Mouse (Mus musculus) hindbrain, embryonic 15.5 days (tissue): ENCODE data around the gene Tnr. TPM values are rescaled to one million over a fixed set of nuclear protein-coding genes. Genes with fewer than 3 reads are reported as not detected.

ENCODE experiments used
- ATAC-seq: fragments of 200-750 bp; cut with Nextera tagmentation; 2 replicates; pipeline ENCODE4 v1.8.0; 2017; ENCODE audit warnings: low read depth, moderate number of reproducible peaks, moderate TSS enrichment; ENCODE audit not compliant: low FRiP score
- H3K27ac ChIP-seq: fragments of 300-500 bp; sonication (generic); replicated peaks from 2 replicates; pipeline ENCODE4 v1.5.1; 2015; ENCODE audit warnings: mild to moderate bottlenecking, inconsistent platforms
- H3K27me3 ChIP-seq: fragments of 300-500 bp; sonication (generic); 2 replicates; pipeline ENCODE4 v1.6.1; 2015; ENCODE audit warnings: control low read depth, inconsistent platforms
- H3K36me3 ChIP-seq: fragments of 300-500 bp; sonication (generic); 2 replicates; pipeline ENCODE4 v1.6.1; 2015; ENCODE audit warnings: control low read depth, inconsistent platforms
- H3K4me1 ChIP-seq: fragments of 300-500 bp; sonication (generic); replicated peaks from 2 replicates; pipeline ENCODE4 v1.6.1; 2015; ENCODE audit warnings: control low read depth, inconsistent platforms
- H3K4me2 ChIP-seq: fragments of 300-500 bp; sonication (generic); 2 replicates; pipeline ENCODE4 v1.6.1; 2015; ENCODE audit warnings: moderate library complexity, mild to moderate bottlenecking, inconsistent platforms
- H3K4me3 ChIP-seq: fragments of 300-500 bp; sonication (generic); 2 replicates; pipeline ENCODE4 v1.5.1; 2015; ENCODE audit warnings: mild to moderate bottlenecking, inconsistent platforms
- H3K9ac ChIP-seq: fragments of 300-500 bp; sonication (generic); 2 replicates; pipeline ENCODE4 v1.6.1; 2015; ENCODE audit warnings: inconsistent platforms
- H3K9me3 ChIP-seq: fragments of 300-500 bp; sonication (generic); 2 replicates; pipeline ENCODE4 v1.6.1; 2016; ENCODE audit warnings: control low read depth, inconsistent platforms
- WGBS: fragments of 180-500 bp; shearing (Covaris S2); methylation state at CpG from one replicate; pipeline ENCODE4 v1.1.7; 2015; 5-methylcytosine and 5-hydroxymethylcytosine counted together
- polyA plus RNA-seq: library from polyadenylated mRNA; unstranded; fragments of >200 nt; fragmentation: Nextera tagmentation; extraction: Ambion mirVana; gene quantifications from 2 replicates; pipeline ENCODE4 v1.2.1, GENCODE M21; 2015

Tnr gene
- 4.9 and 5.0 TPM in 2 replicates for polyA plus RNA-seq

DNA sequence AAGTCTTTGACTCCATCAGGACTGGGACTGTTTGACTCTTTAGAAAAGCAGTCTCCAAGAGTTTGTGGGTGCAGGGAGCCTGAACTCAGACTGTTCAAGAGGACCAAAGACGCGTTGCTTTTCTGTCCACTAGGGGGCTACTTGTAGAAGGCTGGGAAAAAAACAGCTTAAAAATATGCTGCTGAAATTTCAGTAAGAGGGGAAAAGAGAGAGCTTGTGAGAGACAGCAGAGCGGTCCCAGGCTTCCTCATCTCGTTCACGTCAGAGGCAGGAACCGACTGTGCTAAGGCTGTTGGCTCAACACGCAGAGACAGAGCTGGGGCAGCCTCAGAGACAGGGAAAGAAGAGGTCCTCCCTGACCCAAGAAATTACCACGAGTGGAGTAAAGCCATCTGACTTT is at the start of gene Tnr:
Gene Tnr, plus strand, starts transcription at position 192 of the 400 bp plus-strand sequence.
- Histone ChIP-seq H3K9me3 (no peaks in the 10 kb centered on the region), H3K4me3 (peak within 1 kb of the TSS; percentile 48), H3K36me3 (no peaks in the 10 kb centered on the region), H3K9ac (peak within 1 kb of the TSS; percentile 45), H3K27me3 (peaks cover 5% of the 10 kb centered on the region; the same call in 1 of the 2 replicates), H3K4me2 (peak within 1 kb of the TSS; percentile 59), H3K27ac (peak within 1 kb of the TSS; percentile 67), H3K4me1 (peaks cover 18% of the 10 kb centered on the region)
- WGBS: 2% methylated on average over 8 of the region's 8 CpGs
- ATAC-seq: peak; percentile 82

DNA sequence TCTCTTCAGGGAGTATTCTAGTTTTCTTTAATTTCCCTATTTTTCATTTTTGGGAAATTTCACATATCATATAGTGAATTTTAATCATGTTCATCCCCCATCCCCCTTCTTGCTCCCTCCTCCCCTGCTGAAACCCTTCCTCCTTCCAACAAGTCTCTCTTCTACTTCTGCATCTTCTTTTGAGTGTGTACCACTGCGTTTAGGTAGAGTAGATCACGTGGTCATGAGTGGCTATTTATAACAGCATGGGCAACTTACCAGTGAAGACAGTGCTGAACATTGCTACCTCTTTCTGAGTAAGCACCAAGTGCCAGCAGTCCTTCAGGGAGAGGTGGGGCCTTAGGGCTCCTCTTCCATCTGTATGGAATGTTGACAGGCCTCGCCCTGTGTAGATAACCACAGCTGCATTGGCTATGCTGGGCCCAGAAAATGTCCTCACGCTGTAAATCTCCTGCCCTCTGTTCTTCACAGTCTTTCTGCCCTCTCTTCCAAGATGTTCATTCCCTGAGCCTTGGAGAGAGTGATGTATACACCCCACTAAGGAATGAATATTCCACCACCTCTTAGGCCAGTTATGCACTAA is 33.6 kb upstream of the Tnr start:
- Histone ChIP-seq H3K9ac (no peak overlapping the region), H3K36me3 (no peaks in the 10 kb centered on the region), H3K4me1 (peaks cover 7% of the 10 kb centered on the region), H3K27ac (no peak overlapping the region), H3K9me3 (no peaks in the 10 kb centered on the region), H3K4me2 (no peak overlapping the region), H3K27me3 (no peaks in the 10 kb centered on the region), H3K4me3 (no peak overlapping the region)
- ATAC-seq: no peak
- 88% methylated on average over 4 of the region's 4 CpGs for WGBS

- Histone ChIP-seq H3K9me3 (no peaks in the 10 kb centered on the region), H3K4me3 (no peak overlapping the region), H3K9ac (no peak overlapping the region), H3K4me2 (no peak overlapping the region), H3K4me1 (peaks cover 7% of the 10 kb centered on the region), H3K27ac (no peak overlapping the region), H3K27me3 (peaks cover 2% of the 10 kb centered on the region; the same call in 1 of the 2 replicates), H3K36me3 (no peaks in the 10 kb centered on the region)
- 89% methylated on average over 4 of the region's 4 CpGs for WGBS
- no peak for ATAC-seq
Observed at GRCm38 (mm10) chr1:159492536-159492935, 31.0 kb upstream of the Tnr start.

DNA sequence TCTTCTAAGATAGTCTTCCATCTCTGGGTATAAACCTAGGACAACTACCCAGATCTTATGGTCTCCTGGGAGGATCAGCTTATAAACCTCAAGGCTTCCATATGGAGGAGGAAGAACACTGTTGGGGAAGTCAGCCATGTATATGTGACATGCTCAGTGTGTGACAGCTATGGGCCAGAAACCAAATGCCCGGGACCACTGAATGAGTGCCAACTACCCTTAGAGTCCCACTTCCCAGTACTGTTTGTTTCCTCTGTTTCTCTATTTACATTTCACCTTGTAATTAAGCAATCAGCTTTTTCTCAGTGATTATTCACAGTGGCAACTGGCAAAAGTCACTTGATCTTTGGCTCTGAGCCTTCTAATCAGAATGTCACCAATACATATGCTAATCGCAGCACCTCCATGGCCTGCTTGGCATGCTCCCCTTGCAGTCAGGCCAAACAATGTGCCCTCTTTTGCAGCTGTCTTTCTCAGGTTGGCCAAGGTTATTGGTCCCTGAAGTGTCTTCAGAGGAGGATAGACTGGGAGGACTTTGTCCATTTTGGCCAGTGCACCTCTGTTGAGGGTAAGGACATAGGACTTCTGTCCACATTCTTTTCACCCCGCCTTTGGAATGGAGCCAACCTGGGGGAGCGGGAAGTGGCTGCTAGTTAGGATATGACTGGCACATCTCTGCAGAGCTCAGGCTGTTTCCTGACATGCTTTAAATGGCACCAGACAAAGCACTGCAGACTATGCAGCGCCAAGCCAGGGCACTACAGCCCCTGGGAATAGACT is 29.7 kb upstream of the Tnr start:
- H3K36me3 ChIP-seq: no peaks in the 10 kb centered on the region
- no peak overlapping the region for H3K4me3 ChIP-seq
- 39% methylated on average over 5 of the region's 5 CpGs for WGBS
- no peak overlapping the region for H3K9ac ChIP-seq
- H3K27ac ChIP-seq: no peak overlapping the region
- peaks cover 7% of the 10 kb centered on the region for H3K4me1 ChIP-seq
- H3K4me2 ChIP-seq: no peak overlapping the region
- no peaks in the 10 kb centered on the region for H3K9me3 ChIP-seq
- H3K27me3 ChIP-seq: peaks cover 2% of the 10 kb centered on the region; the same call in 1 of the 2 replicates
- peak; percentile 84 for ATAC-seq

DNA sequence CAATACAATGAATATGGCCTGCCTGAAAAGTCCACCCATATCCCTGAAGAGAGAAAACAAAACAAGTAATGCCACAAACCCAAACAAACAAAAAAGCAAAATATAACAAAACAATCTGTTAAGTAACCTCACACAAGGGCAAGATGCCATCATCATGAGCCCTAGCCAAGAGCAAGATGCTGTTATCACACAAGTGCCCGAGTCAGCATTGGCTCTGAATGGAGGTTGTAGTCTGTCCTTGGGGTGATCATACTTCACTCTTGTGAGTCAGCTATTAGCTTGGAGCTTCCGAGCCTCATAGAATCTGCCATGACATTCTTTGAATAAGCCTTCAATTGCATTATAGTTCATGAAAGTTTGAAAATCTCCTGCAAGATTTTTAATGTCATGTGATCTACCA is 25.3 kb upstream of the Tnr start:
- ATAC-seq: no peak
- 93% methylated on average over 2 of the region's 2 CpGs for WGBS
- H3K4me1 ChIP-seq: peaks cover 7% of the 10 kb centered on the region
- peaks cover 2% of the 10 kb centered on the region; the same call in 1 of the 2 replicates for H3K27me3 ChIP-seq
- no peak overlapping the region for H3K9ac ChIP-seq
- no peak overlapping the region for H3K4me3 ChIP-seq
- no peak overlapping the region for H3K27ac ChIP-seq
- H3K36me3 ChIP-seq: no peaks in the 10 kb centered on the region
- H3K4me2 ChIP-seq: no peak overlapping the region
- H3K9me3 ChIP-seq: no peaks in the 10 kb centered on the region

- WGBS: 85% methylated on average over 4 of the region's 4 CpGs
Observed at GRCm38 (mm10) chr1:159499806-159500460, 23.6 kb upstream of the Tnr start.

GRCm38 (mm10) chr1:159501911-159502310 is 21.7 kb upstream of the Tnr start:
- no peaks in the 10 kb centered on the region for H3K27me3 ChIP-seq
- no peak overlapping the region for H3K4me3 ChIP-seq
- H3K4me2 ChIP-seq: no peak overlapping the region
- WGBS: 88% methylated on average over 4 of the region's 4 CpGs
- no peak overlapping the region for H3K9ac ChIP-seq
- no peaks in the 10 kb centered on the region for H3K9me3 ChIP-seq
- no peaks in the 10 kb centered on the region for H3K4me1 ChIP-seq
- ATAC-seq: no peak
- no peak overlapping the region for H3K27ac ChIP-seq
- H3K36me3 ChIP-seq: no peaks in the 10 kb centered on the region

More at GRCm38 (mm10) chr1:159499806-159500460, 23.6 kb upstream of the Tnr start:
- H3K4me2 ChIP-seq: no peak overlapping the region
- no peak overlapping the region for H3K4me3 ChIP-seq
- no peak overlapping the region for H3K9ac ChIP-seq
- ATAC-seq: no peak
- peaks cover 2% of the 10 kb centered on the region; the same call in 1 of the 2 replicates for H3K27me3 ChIP-seq
- no peaks in the 10 kb centered on the region for H3K4me1 ChIP-seq
- H3K36me3 ChIP-seq: no peaks in the 10 kb centered on the region
- no peak overlapping the region for H3K27ac ChIP-seq
- no peaks in the 10 kb centered on the region for H3K9me3 ChIP-seq

DNA sequence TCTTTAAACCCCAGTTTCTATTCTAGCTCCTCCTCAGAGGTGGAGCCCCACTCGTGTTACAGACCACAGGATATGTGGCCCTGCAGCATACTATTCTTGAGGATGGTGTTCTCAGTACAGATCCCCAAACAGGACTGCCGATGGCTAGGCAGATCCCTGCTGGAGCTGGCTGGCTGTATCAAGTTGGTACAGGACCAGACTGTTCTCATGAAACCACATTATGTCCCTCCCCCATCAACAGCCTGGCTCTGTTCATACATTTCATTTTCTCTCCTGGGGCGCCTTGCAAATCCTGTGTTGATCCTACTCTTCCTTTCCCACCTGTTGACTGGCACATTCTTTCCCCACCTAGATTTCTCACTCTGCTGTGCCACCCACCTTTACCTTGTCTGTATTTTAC is 12.9 kb upstream of the Tnr start:
- no peaks in the 10 kb centered on the region for H3K36me3 ChIP-seq
- WGBS: 85% methylated on average over 3 of the region's 3 CpGs

GRCm38 (mm10) chr1:159517647-159518046 is 5.9 kb upstream of the Tnr start:
- WGBS: 53% methylated on average over 4 of the region's 4 CpGs
- peaks cover 5% of the 10 kb centered on the region; the same call in 1 of the 2 replicates for H3K4me1 ChIP-seq
- no peaks in the 10 kb centered on the region for H3K36me3 ChIP-seq
- no peaks in the 10 kb centered on the region for H3K9me3 ChIP-seq
- peaks cover 5% of the 10 kb centered on the region; the same call in 1 of the 2 replicates for H3K27me3 ChIP-seq
- no peak overlapping the region for H3K4me2 ChIP-seq
- H3K27ac ChIP-seq: no peak overlapping the region
- H3K9ac ChIP-seq: no peak overlapping the region
- H3K4me3 ChIP-seq: no peak overlapping the region
- ATAC-seq: no peak

More for the DNA sequence above, 12.9 kb upstream of the Tnr start:
- Histone ChIP-seq H3K27me3 (no peaks in the 10 kb centered on the region), H3K4me3 (no peak overlapping the region), H3K9ac (no peak overlapping the region), H3K9me3 (no peaks in the 10 kb centered on the region), H3K4me1 (no peaks in the 10 kb centered on the region), H3K4me2 (no peak overlapping the region), H3K27ac (no peak overlapping the region)
- no peak for ATAC-seq

DNA sequence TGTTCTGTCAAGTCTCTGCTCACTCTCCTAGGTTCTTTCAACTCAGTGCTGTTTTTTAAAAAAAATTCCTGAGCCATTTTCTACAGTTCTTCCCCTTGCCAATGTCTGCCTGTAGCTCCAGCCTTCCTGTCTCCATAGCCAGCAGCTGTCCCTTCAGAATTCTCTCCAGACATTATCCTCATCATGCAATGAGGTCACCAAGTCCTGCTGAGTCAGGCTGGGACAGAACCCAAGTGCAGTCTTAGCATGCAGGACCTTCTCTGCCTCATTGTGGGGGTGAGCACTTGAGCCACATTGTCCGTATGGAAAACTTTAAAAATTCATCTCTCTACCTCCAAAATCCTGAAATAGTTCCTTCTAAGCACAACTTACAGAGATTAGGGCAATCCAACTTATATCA is 4.4 kb upstream of the Tnr start:
- no peak overlapping the region for H3K4me2 ChIP-seq
- peaks cover 5% of the 10 kb centered on the region; the same call in 1 of the 2 replicates for H3K27me3 ChIP-seq
- no peak overlapping the region for H3K9ac ChIP-seq
- H3K4me1 ChIP-seq: peaks cover 9% of the 10 kb centered on the region; the same call in 1 of the 2 replicates
- H3K4me3 ChIP-seq: no peak overlapping the region
- 74% methylated on average over 1 of the region's 1 CpGs for WGBS
- no peak for ATAC-seq
- no peaks in the 10 kb centered on the region for H3K36me3 ChIP-seq
- no peak overlapping the region for H3K27ac ChIP-seq
- no peaks in the 10 kb centered on the region for H3K9me3 ChIP-seq

GRCm38 (mm10) chr1:159523069-159523468 is 500 bp upstream of the Tnr start:
- Histone ChIP-seq H3K27me3 (peaks cover 5% of the 10 kb centered on the region; the same call in 1 of the 2 replicates), H3K4me1 (peaks cover 18% of the 10 kb centered on the region), H3K9ac (no peak overlapping the region), H3K27ac (no peak overlapping the region), H3K4me2 (no peak overlapping the region), H3K9me3 (no peaks in the 10 kb centered on the region), H3K4me3 (no peak overlapping the region), H3K36me3 (no peaks in the 10 kb centered on the region)
- 75% methylated on average over 2 of the region's 2 CpGs for WGBS
- 0 out of 2 replicates have a peak, but pooled peaks have one; percentile 13 for ATAC-seq
